Mouse (Mus musculus) hindbrain, embryonic 14.5 days (tissue): ENCODE data around the gene Tmem232. TPM values are rescaled to one million over a fixed set of nuclear protein-coding genes. Genes with fewer than 3 reads are reported as not detected.
A peak's percentile ranks its signal among the peaks of the same experiment; 100 is the strongest.
"Not testable (repeated sequence)": the region's sequence is repeated elsewhere in the genome, so short reads cannot be mapped to it uniquely, and the experiment has no call there.

Experiments
- ATAC-seq: fragments of 200-750 bp; cut with Nextera tagmentation; 2 replicates; pipeline ENCODE4 v1.8.0; 2017; ENCODE audit warnings: moderate number of reproducible peaks, mild to moderate bottlenecking, moderate TSS enrichment, moderate library complexity; ENCODE audit not compliant: low FRiP score
- DNase-seq: peaks from one replicate; pipeline ENCODE4 v3.0.0-alpha.2; 2015; ENCODE audit warnings: low spot score
- H3K27ac ChIP-seq: fragments of 300-500 bp; sonication (generic); 2 replicates; pipeline ENCODE4 v1.5.1; 2014; ENCODE audit warnings: mild to moderate bottlenecking, moderate library complexity
- H3K27me3 ChIP-seq: fragments of 300-500 bp; sonication (generic); 2 replicates; pipeline ENCODE4 v1.6.1; 2014; ENCODE audit warnings: mild to moderate bottlenecking, low read length, mixed read lengths; ENCODE audit not compliant: control insufficient read depth, insufficient read depth
- H3K36me3 ChIP-seq: fragments of 300-500 bp; sonication (generic); replicated peaks from 2 replicates; pipeline ENCODE4 v1.6.1; 2014; ENCODE audit not compliant: control insufficient read depth, insufficient read depth
- H3K4me1 ChIP-seq: fragments of 300-500 bp; sonication (generic); replicated peaks from 2 replicates; pipeline ENCODE4 v1.6.1; 2014; ENCODE audit warnings: antibody characterized with exemption, low read length, mixed read lengths; ENCODE audit not compliant: control insufficient read depth, insufficient read depth
- H3K4me2 ChIP-seq: fragments of 300-500 bp; sonication (generic); replicated peaks from 2 replicates; pipeline ENCODE4 v1.6.1; 2014; ENCODE audit warnings: mild to moderate bottlenecking, moderate library complexity
- H3K4me3 ChIP-seq: fragments of 300-500 bp; sonication (generic); replicated peaks from 2 replicates; pipeline ENCODE4 v1.5.1; 2014; ENCODE audit warnings: mild to moderate bottlenecking, low read length
- H3K9ac ChIP-seq: fragments of 300-500 bp; sonication (generic); 2 replicates; pipeline ENCODE4 v1.6.1; 2014
- H3K9me3 ChIP-seq: fragments of 300-500 bp; sonication (generic); 2 replicates; pipeline ENCODE4 v1.6.1; 2016; ENCODE audit warnings: low read length; ENCODE audit not compliant: control insufficient read depth
- WGBS: fragments of 180-500 bp; shearing (Covaris S2); extraction: QIAGEN DNeasy Blood & Tissue Kit; methylation state at CpG from one replicate; pipeline ENCODE4 v1.1.7; 2014; 5-methylcytosine and 5-hydroxymethylcytosine counted together
- polyA plus RNA-seq: library from polyadenylated mRNA; unstranded; fragments of >200 nt; fragmentation: Nextera tagmentation; extraction: Ambion mirVana; gene quantifications from 2 replicates; pipeline ENCODE4 v1.2.1, GENCODE M21; 2014

The Tmem232 gene
- polyA plus RNA-seq, 1 experiment from 2014 or later = 0.62 TPM

DNA sequence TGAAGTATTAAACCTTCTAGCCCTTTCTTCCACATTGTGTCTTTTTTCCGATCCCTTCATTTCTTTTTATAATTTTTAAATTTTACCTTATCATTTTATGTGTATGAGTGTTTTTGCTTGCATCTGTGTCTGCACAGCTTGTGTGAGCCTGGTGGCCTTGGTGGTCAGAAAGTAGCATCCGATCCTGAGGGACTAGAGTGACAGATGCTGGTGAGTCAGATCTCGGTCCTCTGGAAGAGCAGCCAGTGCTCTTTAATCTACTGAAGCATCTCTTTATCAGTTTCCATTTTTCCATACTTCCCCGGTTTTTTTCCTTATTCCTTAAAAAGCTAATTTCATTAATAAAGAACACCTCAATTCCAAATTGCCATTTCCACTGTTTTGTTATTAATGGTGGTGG lies 9.8 kb upstream of the Tmem232 start:
- Histone ChIP-seq H3K4me3 (no peak overlapping the region), H3K27me3 (no peaks in the 10 kb centered on the region), H3K4me2 (no peak overlapping the region), H3K9me3 (no peaks in the 10 kb centered on the region), H3K27ac (no peak overlapping the region), H3K9ac (no peak overlapping the region), H3K36me3 (no peaks in the 10 kb centered on the region), H3K4me1 (no peaks in the 10 kb centered on the region)
- ATAC-seq (no peak), DNase-seq (no peak)
- 85% methylated on average over 4 of the region's 4 CpGs for WGBS

GRCm38 (mm10) chr17:65548698-65549365 lies 8.2 kb upstream of the Tmem232 start:
- Histone ChIP-seq H3K27ac (no peak overlapping the region), H3K4me2 (no peak overlapping the region), H3K4me1 (no peaks in the 10 kb centered on the region), H3K4me3 (no peak overlapping the region), H3K9me3 (no peaks in the 10 kb centered on the region), H3K27me3 (no peaks in the 10 kb centered on the region), H3K36me3 (no peaks in the 10 kb centered on the region), H3K9ac (no peak overlapping the region)
- DNase-seq (no peak), ATAC-seq (no peak)
- WGBS = 79% methylated on average over 18 of the region's 18 CpGs

DNA sequence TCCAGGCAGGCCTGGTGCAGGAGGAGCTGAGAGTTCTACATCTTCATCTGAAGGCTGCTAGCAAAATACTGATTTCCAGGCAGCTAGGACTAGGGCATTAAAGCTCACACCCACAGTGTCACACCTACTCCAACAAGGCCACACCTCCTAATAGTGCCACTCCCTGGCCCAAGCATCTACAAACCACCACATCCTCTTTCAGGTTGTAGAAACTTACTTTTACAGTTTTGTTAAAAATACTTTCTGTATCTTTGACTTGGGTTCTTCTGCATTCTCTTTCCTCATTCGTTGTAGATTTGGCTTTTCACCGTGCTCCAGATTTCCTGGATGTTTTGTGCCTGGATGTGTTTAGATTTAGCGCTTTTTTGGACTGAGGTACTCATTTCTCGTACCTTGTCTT lies 5.6 kb upstream of the Tmem232 start:
- not testable (repeated sequence) for ATAC-seq, H3K4me1 ChIP-seq, H3K9me3 ChIP-seq, H3K36me3 ChIP-seq, H3K4me2 ChIP-seq, H3K27me3 ChIP-seq, H3K4me3 ChIP-seq, H3K9ac ChIP-seq, DNase-seq, H3K27ac ChIP-seq
- WGBS = 94% methylated on average over 4 of the region's 4 CpGs

GRCm38 (mm10) chr17:65536156-65536555 lies 4.4 kb downstream of the Tmem232 start:
- ATAC-seq (no peak; the same call in 1 of the 2 replicates), DNase-seq (peak; percentile 72)
- 17% methylated on average over 3 of the region's 3 CpGs for WGBS
- Histone ChIP-seq H3K4me3 (no peak overlapping the region), H3K27me3 (no peaks in the 10 kb centered on the region), H3K4me2 (no peak overlapping the region), H3K4me1 (no peaks in the 10 kb centered on the region), H3K27ac (no peak overlapping the region), H3K9me3 (no peaks in the 10 kb centered on the region), H3K36me3 (no peaks in the 10 kb centered on the region), H3K9ac (no peak overlapping the region)

DNA sequence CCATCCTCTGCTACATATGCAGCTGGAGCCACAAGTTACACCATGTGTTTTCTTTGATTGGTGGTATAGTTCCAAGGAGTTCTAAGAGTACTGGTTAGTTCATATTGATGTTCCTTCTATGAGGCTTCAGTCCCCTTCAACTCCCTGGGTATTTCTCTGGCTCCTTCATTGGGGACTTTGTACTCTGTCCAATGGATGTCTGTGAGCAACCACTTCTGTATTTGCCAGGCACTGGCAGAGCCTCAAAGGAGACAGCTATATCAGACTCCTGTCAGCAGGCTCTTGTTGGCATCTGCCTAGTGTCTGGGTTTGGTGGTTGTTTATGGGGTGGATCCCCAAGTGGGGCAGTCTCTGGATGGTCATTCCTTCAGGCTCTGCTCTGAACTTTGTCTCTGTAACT lies 8.2 kb downstream of the Tmem232 start:
- H3K27ac ChIP-seq, H3K4me1 ChIP-seq, H3K9ac ChIP-seq, H3K4me3 ChIP-seq, ATAC-seq, H3K36me3 ChIP-seq, DNase-seq, H3K9me3 ChIP-seq, H3K4me2 ChIP-seq, H3K27me3 ChIP-seq: not testable (repeated sequence)

DNA sequence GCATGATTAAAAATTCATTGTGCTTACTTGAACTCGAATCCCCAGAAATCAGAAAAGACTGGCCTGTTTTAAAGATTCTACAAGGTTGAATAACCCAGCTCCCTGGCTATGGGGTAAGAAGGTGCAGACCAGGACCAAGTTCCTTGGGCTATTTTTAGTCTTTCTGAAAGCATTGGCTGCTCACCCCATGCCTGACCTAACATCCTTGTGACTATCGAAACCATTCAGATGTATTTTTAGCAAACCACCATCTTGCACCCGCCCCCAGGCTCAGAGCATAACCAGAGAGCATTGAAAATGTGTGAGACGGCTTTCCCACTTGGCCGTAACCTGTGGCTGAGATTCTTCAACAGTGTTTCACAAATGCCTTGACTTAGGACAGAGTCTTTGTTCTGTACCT lies 13.1 kb downstream of the Tmem232 start:
- no peak for DNase-seq
- Histone ChIP-seq H3K4me1 (no peaks in the 10 kb centered on the region), H3K36me3 (no peaks in the 10 kb centered on the region), H3K9ac (no peak overlapping the region), H3K4me3 (no peak overlapping the region), H3K27ac (no peak overlapping the region), H3K4me2 (no peak overlapping the region), H3K27me3 (no peaks in the 10 kb centered on the region), H3K9me3 (no peaks in the 10 kb centered on the region)
- 81% methylated on average over 5 of the region's 5 CpGs for WGBS
- no peak for ATAC-seq

DNA sequence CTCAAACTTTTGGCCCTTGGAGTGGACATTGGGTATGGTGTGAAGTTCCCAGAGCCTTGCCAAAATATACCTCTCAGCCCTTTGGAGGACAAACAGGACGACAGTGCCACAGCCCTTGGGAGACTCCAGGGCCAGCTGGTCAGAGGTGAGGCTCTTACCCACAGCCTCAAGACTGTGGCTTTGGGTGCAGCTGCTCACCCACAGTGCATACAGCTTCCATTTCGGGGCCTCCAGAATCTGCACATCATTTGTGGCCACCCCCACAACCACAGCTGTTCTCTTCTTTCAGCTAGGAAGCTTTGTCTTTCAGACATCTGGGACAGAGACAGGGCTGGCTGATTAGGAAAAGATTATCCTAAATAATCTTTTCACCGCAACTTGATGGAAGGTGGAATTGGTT lies 27.1 kb downstream of the Tmem232 start:
- H3K9ac ChIP-seq = no peak overlapping the region
- no peaks in the 10 kb centered on the region for H3K9me3 ChIP-seq
- DNase-seq (no peak), ATAC-seq (no peak)
- no peak overlapping the region for H3K27ac ChIP-seq
- no peaks in the 10 kb centered on the region for H3K36me3 ChIP-seq
- WGBS = 90% methylated on average over 3 of the region's 3 CpGs
- H3K4me1 ChIP-seq = no peaks in the 10 kb centered on the region
- H3K4me3 ChIP-seq = no peak overlapping the region
- no peaks in the 10 kb centered on the region for H3K27me3 ChIP-seq
- H3K4me2 ChIP-seq = no peak overlapping the region

GRCm38 (mm10) chr17:65484654-65485053 lies 55.9 kb downstream of the Tmem232 start:
- H3K4me3 ChIP-seq = no peak overlapping the region
- no peaks in the 10 kb centered on the region for H3K36me3 ChIP-seq
- no peak overlapping the region for H3K4me2 ChIP-seq
- DNase-seq (no peak), ATAC-seq (no peak)
- no peaks in the 10 kb centered on the region for H3K4me1 ChIP-seq
- H3K9me3 ChIP-seq = no peaks in the 10 kb centered on the region
- H3K27ac ChIP-seq = no peak overlapping the region
- H3K9ac ChIP-seq = no peak overlapping the region
- H3K27me3 ChIP-seq = no peaks in the 10 kb centered on the region
- 83% methylated on average over 10 of the region's 10 CpGs for WGBS

- WGBS = 90% methylated on average over 10 of the region's 10 CpGs
- no peaks in the 10 kb centered on the region for H3K9me3 ChIP-seq
- DNase-seq (no peak), ATAC-seq (no peak)
- no peak overlapping the region for H3K4me3 ChIP-seq
- no peak overlapping the region for H3K4me2 ChIP-seq
- H3K27me3 ChIP-seq = no peaks in the 10 kb centered on the region
- H3K27ac ChIP-seq = no peak overlapping the region
- H3K4me1 ChIP-seq = no peaks in the 10 kb centered on the region
- no peaks in the 10 kb centered on the region for H3K36me3 ChIP-seq
- H3K9ac ChIP-seq = no peak overlapping the region
These were observed 63.8 kb downstream of the Tmem232 start for GRCm38 (mm10) chr17:65476747-65477146.

GRCm38 (mm10) chr17:65450818-65451217 lies 89.8 kb downstream of the Tmem232 start:
- no peak overlapping the region for H3K4me3 ChIP-seq
- no peaks in the 10 kb centered on the region for H3K4me1 ChIP-seq
- H3K27me3 ChIP-seq = no peaks in the 10 kb centered on the region
- DNase-seq (no peak), ATAC-seq (no peak)
- H3K9me3 ChIP-seq = no peaks in the 10 kb centered on the region
- H3K4me2 ChIP-seq = no peak overlapping the region
- H3K9ac ChIP-seq = no peak overlapping the region
- no peak overlapping the region for H3K27ac ChIP-seq
- H3K36me3 ChIP-seq = no peaks in the 10 kb centered on the region
